Mouse (Mus musculus) heart, postnatal 4 days (tissue): Measurements from ENCODE around the gene Clcn6. TPM values are rescaled to one million over a fixed set of nuclear protein-coding genes. Genes with fewer than 3 reads are reported as not detected.

ENCODE experiments used
- DNase-seq: peaks from one replicate; pipeline ENCODE4 v3.0.0; 2021
- total RNA-seq, 2 experiments: library from RNA; stranded (reverse); gene quantifications; 2 replicates each; pipeline ENCODE4 v1.2.3; 2021

Gene Clcn6
- total RNA-seq, 2 experiments from 2014 or later, result 15.8 to 16.3 TPM

- DNase-seq, result peak; percentile 80
Measured at GRCm38 (mm10) chr4:147985205-147986132, 53.2 kb downstream of the Clcn6 start, which contains the start of gene Nppb. TSS of gene Nppb (plus strand) at chr4:147985788.

- DNase-seq, result peak; percentile 79
Measured at GRCm38 (mm10) chr4:147979441-147979860, 59.2 kb downstream of the Clcn6 start.

- DNase-seq, result no peak
Measured at GRCm38 (mm10) chr4:147978391-147978790, 60.2 kb downstream of the Clcn6 start.

- DNase-seq, result no peak
Measured at GRCm38 (mm10) chr4:147977726-147978125, 60.9 kb downstream of the Clcn6 start.

GRCm38 (mm10) chr4:147976237-147976636 lies 62.4 kb downstream of the Clcn6 start:
- no peak for DNase-seq

- peak; percentile 69 for DNase-seq
Measured at GRCm38 (mm10) chr4:147969337-147969736, 69.3 kb downstream of the Clcn6 start.

- DNase-seq, result peak; percentile 35
Measured at GRCm38 (mm10) chr4:147968816-147969215, 69.8 kb downstream of the Clcn6 start.

GRCm38 (mm10) chr4:147965712-147966111 lies 72.9 kb downstream of the Clcn6 start:
- peak; percentile 62 for DNase-seq

GRCm38 (mm10) chr4:147963623-147964022 lies 75.0 kb downstream of the Clcn6 start:
- peak; percentile 69 for DNase-seq

GRCm38 (mm10) chr4:147962781-147963180 lies 75.8 kb downstream of the Clcn6 start:
- DNase-seq, result peak; percentile 57

GRCm38 (mm10) chr4:147959881-147960831 lies 78.5 kb downstream of the Clcn6 start:
- peak; percentile 85 for DNase-seq

GRCm38 (mm10) chr4:147957141-147957540 lies 81.5 kb downstream of the Clcn6 start:
- DNase-seq, result peak; percentile 55

Other genes starting within 250 kb of the Clcn6 start
- 1 to 10 TPM; 3.8 to 4.4 TPM for gene Zfp984, start 229.0 kb downstream of the Clcn6 start, total RNA-seq
- gene Zfp933, start 190.5 kb downstream of the Clcn6 start, total RNA-seq, result 10 to 100 TPM in 1 of 2 experiments, 1 to 10 TPM in 1; 9.1 to 12.6 TPM
- 10 to 100 TPM; 17.8 to 21.7 TPM for gene Miip, start 170.0 kb downstream of the Clcn6 start, total RNA-seq
- 10 to 100 TPM in 1 of 2 experiments, 1 to 10 TPM in 1; 9.9 to 11.7 TPM for gene Fv1, start 169.8 kb downstream of the Clcn6 start, total RNA-seq
- 100 to 1,000 TPM; 505 to 526 TPM for gene Mfn2, start 134.1 kb downstream of the Clcn6 start, total RNA-seq
- 10 to 100 TPM; 80.9 to 82.5 TPM for gene Plod1, start 102.1 kb downstream of the Clcn6 start, total RNA-seq
- 10 to 100 TPM; 46.8 to 49.3 TPM for gene 2510039O18Rik, start 97.9 kb downstream of the Clcn6 start, total RNA-seq
- gene Nppb, start 53.0 kb downstream of the Clcn6 start, total RNA-seq, result 100 to 1,000 TPM; 736 to 787 TPM
- gene Nppa, start 38.1 kb downstream of the Clcn6 start, total RNA-seq, result 1,000 to 10,000 TPM; 1,585 to 1,953 TPM
- gene Mthfr, start 256 bp upstream of the Clcn6 start, total RNA-seq, result 10 to 100 TPM; 14.1 to 14.3 TPM
- gene Agtrap, start 49.2 kb upstream of the Clcn6 start, total RNA-seq, result 10 to 100 TPM; 24.8 to 27.4 TPM
- 10 to 100 TPM; 17.9 to 19.9 TPM for gene Mad2l2, start 91.6 kb upstream of the Clcn6 start, total RNA-seq
- gene Draxin, start 91.9 kb upstream of the Clcn6 start, total RNA-seq, result not detected
- 10 to 100 TPM; 24.7 to 26.3 TPM for gene Fbxo6, start 113.3 kb upstream of the Clcn6 start, total RNA-seq
- gene Fbxo44, start 121.7 kb upstream of the Clcn6 start, total RNA-seq, result 10 to 100 TPM; 18.2 to 22.7 TPM
- under 1 TPM in 1 of 2 experiments, not detected in 1; 0.27 TPM for gene Fbxo2, start 121.8 kb upstream of the Clcn6 start, total RNA-seq
- gene Disp3, start 249.1 kb upstream of the Clcn6 start, total RNA-seq, result under 1 TPM; 0.14 to 0.19 TPM